Mouse (Mus musculus): ENCODE data around the gene Brix1.
A peak's percentile ranks its signal among the peaks of the same experiment; 100 is the strongest.
"Not testable (repeated sequence)": the region's sequence is repeated elsewhere in the genome, so short reads cannot be mapped to it uniquely, and the experiment has no call there.

The Brix1 gene

GRCm38 (mm10) chr15:10485484-10486364 is at the start of gene Brix1, which contains the start of gene Rad1:
Gene Brix1 (minus strand): TSS chr15:10485947.
Gene Rad1 (plus strand): TSS chr15:10486018.
- peak; percentile 80 for DNase-seq (ENCODE audit: low spot score)

DNA sequence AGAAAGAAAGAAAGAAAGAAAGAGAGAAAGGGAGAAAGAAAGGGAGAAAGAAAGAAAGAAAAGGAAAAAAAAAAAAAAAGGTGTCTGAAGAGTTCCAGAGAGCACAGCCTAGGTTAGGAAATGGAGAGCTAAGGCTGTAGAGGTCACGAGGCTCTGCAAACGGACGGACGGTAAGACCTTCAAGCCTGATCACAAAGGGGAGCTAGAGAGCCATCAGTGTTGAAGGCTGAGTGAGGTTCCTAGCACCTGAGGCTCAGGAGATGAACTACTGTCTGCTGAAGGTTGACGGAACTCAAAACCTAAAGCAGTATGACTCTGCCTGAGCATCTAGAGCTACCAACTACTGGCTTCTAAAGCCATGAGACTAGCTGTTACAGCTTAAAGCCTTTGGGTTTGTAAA is 48.8 kb upstream of the Brix1 start:
- DNase-seq (ENCODE audit: low spot score): no peak

DNA sequence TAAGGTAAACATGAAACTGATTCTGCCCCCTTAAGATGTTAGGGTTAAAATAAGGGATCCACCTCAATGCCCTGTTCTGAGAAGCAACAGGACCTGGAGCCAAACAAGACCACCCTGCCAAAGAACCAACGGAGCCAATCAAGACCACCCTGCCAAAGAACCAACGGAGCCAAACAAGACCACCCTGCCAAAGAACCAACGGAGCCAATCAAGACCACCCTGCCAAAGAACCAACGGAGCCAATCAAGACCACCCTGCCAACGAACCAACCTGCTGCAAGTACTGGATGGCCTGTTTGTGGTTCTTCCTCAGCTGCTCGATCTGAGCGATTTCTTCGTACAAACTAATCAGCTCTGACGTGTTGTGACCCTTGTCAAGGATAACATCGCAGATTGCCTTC is 47.6 kb upstream of the Brix1 start:
- DNase-seq (ENCODE audit: low spot score): not testable (repeated sequence)

GRCm38 (mm10) chr15:10531352-10531751 is 45.6 kb upstream of the Brix1 start:
- DNase-seq (ENCODE audit: low spot score): no peak

GRCm38 (mm10) chr15:10525896-10526295 is 40.1 kb upstream of the Brix1 start:
- DNase-seq (ENCODE audit: low spot score): no peak

DNA sequence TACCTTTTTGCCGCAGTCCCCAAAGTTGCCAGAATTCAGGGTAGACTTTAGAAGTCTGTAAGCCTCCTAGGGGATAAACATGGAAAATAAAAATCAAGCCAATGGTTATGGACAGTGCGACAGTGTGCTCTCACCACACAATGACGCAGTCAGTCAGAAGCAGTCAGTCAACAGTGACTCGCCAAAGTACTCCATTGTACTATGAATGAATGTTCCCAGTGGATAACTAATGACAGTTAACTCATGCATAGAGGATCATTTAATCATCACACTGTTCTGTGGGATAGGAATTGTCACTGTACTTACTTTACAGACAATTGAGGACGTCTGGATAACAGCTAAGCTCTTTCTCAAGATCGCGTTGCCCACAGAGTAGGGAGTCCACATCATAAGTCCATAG is 29.4 kb upstream of the Brix1 start:
- DNase-seq (ENCODE audit: low spot score): no peak

GRCm38 (mm10) chr15:10506099-10506498 is 20.4 kb upstream of the Brix1 start:
- DNase-seq (ENCODE audit: low spot score): no peak

DNA sequence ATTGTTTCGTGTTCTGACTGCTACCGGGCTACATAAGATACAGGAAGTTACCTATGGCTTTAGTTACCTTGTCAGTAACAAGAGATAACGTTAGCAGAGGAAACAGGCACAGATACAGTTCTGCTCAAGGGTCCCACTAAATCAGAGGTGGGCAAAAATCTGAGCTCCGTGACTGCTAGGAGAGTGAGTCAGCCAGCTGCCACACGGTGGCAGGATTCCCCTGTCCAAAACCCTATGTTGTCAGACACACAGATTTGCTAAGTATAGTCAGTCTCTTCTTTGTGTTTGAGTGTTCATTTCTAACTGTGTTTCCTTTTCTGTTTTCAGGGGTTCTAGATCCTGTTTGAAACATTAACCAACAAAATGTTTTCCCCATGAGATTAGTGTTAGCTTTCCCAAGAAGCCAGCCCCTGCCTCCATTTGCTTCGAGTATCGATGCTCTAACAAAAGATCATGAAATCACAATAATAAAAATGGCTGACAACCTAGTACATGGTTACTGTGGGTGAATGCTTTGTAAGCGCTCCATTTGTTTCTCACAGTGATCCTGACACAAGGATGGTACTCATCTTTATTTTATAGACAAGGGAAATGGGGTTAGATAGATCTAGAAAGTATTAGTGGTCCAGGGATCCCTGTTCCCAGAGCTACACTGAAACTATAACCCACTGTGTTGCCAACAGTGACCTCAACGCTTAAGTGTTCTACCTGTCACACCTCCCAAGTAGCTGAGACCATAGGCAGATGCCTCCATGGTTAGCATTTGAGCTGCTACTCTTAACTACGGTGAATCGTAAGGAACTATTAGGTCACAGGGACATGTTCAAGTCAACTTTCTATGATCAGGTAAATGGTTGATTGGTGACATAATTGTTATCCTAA is 15.3 kb upstream of the Brix1 start:
- peak; percentile 12 for DNase-seq (ENCODE audit: low spot score)

DNA sequence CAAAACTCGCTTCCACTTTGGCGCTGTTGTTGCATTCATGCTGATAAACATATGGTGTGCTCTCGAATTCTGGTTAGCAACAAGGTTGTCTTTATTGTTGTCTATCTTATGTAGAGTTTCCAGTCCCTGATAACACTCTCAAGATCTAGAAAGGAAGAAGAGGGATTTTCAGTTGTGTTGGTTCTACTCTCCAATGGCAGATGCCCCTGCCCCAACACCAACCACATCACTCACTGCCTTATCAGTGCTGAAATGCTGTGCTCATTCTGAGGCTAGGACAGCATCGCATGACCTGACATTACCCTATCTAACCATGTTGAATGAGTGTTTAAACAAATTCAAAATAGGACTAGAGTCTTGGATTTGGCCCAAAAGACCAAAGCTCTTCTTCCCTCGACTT is 14.3 kb upstream of the Brix1 start:
- no peak for DNase-seq (ENCODE audit: low spot score)

GRCm38 (mm10) chr15:10499593-10499992 is 13.8 kb upstream of the Brix1 start:
- DNase-seq (ENCODE audit: low spot score): no peak

- DNase-seq (ENCODE audit: low spot score): not testable (repeated sequence)
Observed at GRCm38 (mm10) chr15:10496696-10497095, 10.9 kb upstream of the Brix1 start.

DNA sequence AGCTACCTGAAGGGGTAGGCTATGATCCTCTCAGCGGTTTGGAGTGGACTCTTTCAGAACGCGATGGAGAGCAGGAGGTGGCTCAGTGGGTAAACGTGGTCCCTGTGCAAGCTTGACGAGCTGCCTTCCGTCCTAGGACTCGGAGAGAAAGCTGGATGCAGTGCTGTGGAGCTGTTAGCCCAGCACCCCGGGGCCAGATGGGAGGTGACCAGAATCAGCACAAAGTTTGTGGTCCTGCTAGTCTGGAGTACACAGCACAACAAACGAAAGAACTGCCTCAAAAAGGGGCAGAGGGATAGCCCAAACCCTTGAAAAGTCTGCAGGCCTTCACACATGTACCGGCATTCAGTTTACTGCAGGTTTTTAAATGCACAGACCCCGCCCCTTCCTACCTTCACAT is 10.2 kb upstream of the Brix1 start:
- DNase-seq (ENCODE audit: low spot score): no peak

DNA sequence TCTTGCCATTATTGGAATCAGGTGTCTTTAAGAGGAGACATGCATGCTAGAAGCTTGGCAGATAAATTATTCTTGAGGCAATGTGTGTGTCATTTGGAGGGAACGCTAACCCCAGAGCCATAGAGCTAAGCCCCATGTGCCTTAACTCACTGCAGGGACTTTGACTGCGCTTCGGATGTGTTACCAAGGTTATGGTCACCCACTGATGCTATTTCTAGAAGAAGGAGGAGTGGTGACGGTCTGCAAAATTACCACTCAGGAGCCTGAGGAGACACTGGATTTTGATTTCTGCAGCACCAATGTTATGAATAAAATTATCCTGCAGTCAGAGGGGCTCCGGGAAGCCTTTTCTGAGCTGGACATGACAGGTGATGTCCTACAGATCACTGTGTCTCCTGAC is 4.4 kb upstream of the Brix1 start:
- no peak for DNase-seq (ENCODE audit: low spot score)

DNA sequence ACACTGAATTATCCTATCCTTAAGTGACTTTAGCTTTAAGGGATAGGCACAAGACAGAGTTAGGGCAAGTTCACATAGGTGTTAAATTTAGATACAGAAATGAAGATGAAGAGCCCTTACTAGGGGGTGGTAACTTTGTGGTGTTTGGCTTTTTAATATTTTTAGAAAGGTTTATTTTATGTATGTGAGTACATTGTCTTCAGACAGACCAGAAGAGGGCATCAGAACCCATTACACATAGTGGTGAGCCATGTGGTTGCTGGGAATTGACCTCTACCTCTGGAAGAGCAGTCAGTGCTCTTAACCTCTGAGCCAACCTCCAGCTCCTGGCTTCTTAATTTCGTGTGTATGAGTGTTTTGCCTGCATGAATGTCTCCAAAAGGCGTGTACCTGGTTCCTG is 1.5 kb upstream of the Brix1 start:
- no peak for DNase-seq (ENCODE audit: low spot score)

DNA sequence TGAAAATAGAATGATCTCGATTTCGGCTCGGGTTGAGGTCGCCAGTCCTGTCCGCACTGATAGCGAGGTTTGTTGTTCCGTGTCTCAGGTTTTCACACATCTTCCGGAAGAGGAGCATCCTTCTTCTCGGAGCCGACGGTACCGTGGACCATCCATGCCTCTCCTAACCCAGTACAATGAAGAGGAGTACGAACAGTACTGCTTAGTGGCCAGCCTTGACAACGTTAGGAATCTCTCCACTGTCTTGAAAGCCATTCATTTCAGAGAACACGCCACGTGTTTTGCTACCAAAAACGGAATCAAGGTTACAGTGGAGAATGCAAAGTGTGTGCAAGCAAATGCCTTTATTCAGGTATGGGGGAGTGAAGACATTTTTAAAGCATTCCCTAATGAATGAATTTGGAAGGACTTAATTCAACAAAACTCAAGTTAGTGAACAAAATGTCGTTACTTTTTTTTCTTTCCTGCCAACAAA is 655 bp upstream of the Brix1 start:
- DNase-seq (ENCODE audit: low spot score): no peak

GRCm38 (mm10) chr15:10470941-10471340 is 14.8 kb downstream of the Brix1 start:
- no peak for DNase-seq (ENCODE audit: low spot score)

DNA sequence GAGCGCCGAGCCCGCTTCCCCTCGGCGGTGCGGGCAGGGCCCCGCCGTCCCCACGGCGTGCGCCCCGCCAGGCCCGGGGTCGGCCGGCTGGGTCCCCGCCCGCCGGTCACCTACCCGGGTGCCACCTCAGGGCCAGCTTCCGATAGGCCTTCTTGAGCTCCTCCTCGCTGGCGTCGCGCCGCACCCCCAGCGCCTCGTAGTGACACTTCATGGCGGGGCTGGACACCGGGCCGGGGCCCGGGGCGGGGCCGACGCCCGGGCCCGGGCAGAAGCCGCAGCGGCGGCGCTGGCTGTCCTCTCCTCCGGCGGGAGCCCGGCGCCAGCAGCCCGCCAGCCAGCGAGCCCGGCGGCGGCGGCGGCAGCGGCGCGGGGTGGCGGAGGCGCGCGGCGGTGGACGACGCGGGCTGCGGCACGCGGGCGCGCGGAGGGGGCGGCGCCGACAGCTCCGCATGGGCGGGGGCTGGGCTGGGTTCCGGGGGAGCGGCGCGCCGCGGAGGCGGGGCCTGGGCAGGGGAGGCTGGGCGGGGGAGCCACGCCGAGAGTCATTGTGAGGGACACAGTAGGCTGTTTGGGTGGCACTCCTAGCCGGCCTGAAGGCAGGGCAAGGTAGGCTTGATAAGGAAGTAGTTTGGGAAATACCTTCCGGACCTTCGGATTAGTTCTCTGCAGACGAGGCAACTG is 15.5 kb downstream of the Brix1 start, which contains the start of gene Dnajc21:
Dnajc21 (minus strand) TSS at position 366 of the 681 bp plus-strand sequence.
- peak; percentile 64 for DNase-seq (ENCODE audit: low spot score)

- no peak for DNase-seq (ENCODE audit: low spot score)
Observed at GRCm38 (mm10) chr15:10469641-10470150, 16.1 kb downstream of the Brix1 start.

- DNase-seq (ENCODE audit: low spot score): no peak
Observed at GRCm38 (mm10) chr15:10468761-10469160, 17.0 kb downstream of the Brix1 start.

DNA sequence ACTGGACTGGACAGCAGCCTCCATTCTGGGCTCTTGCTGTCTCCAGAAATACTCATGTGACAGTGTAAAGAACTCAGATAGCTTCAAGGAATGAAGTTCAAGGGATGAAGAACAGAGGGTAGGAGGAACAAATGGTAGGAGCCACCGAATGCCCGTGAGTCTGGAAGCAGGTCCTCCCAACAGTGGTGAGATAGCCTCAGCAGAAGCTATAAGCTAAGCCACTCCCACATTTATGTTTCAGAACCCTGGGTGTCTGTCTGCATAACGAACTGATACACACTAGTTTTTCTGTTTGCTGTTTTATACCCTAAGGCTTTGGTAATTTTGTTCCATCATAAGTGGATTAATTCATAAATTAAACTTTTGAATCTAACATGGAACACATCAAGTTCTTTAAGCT is 21.1 kb downstream of the Brix1 start:
- no peak for DNase-seq (ENCODE audit: low spot score)

- DNase-seq (ENCODE audit: low spot score): no peak
Observed at GRCm38 (mm10) chr15:10463555-10463954, 22.2 kb downstream of the Brix1 start.

DNA sequence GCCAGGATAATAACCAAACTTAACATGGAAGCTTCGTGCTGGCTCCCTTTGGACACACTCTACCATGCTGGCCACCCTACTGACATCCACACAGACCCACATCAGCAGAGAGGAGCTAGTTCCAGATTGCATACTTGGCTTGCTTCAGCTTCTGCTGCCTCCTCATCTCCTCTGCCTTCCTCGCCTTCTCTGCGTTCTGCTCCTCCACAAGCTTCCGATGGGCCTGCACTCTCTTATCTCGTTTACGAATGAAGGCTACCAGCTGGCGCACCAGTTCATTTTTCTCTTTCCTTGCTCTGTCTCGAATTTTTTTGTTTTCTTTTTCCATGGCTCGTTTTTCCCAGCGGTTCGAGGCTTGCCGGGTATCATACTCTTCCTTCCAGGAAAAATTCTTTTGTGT is 24.8 kb downstream of the Brix1 start:
- no peak for DNase-seq (ENCODE audit: low spot score)
